Mouse (Mus musculus) heart, postnatal 0 days (tissue): ENCODE measurements at regions not wholly inside any gene's neighbourhood (a gene's known extent, or its start where the extent isn't known, plus 50 kb on each side); places are given as distances from the start of the nearest gene placed in this dataset.

Source experiments
- ATAC-seq: fragments of 200-750 bp; cut with Nextera tagmentation; 2 replicates; pipeline ENCODE4 v1.8.0; 2017; ENCODE audit warnings: low read depth, moderate number of reproducible peaks, moderate library complexity; ENCODE audit not compliant: insufficient read depth
- DNase-seq: peaks from one replicate; pipeline ENCODE4 v3.0.0-alpha.2; 2016; ENCODE audit warnings: low spot score
- H3K27ac ChIP-seq: fragments of 300-500 bp; sonication (generic); 2 replicates; pipeline ENCODE4 v1.5.1; 2014; ENCODE audit warnings: low read depth, mild to moderate bottlenecking
- H3K27me3 ChIP-seq: fragments of 300-500 bp; sonication (generic); 2 replicates; pipeline ENCODE4 v1.6.1; 2014; ENCODE audit warnings: low read length, mixed read lengths; ENCODE audit not compliant: control insufficient read depth, insufficient read depth
- H3K36me3 ChIP-seq: fragments of 300-500 bp; sonication (generic); replicated peaks from 2 replicates; pipeline ENCODE4 v1.6.1; 2014; ENCODE audit warnings: low read length, mixed read lengths; ENCODE audit not compliant: control insufficient read depth, insufficient read depth
- H3K4me1 ChIP-seq: fragments of 300-500 bp; sonication (generic); 2 replicates; pipeline ENCODE4 v1.6.1; 2014; ENCODE audit warnings: antibody characterized with exemption; ENCODE audit not compliant: control insufficient read depth, insufficient read depth
- H3K4me2 ChIP-seq: fragments of 300-500 bp; sonication (generic); 2 replicates; pipeline ENCODE4 v1.6.1; 2014; ENCODE audit warnings: low read depth, mild to moderate bottlenecking, low read length, moderate library complexity
- H3K4me3 ChIP-seq: fragments of 300-500 bp; sonication (generic); 2 replicates; pipeline ENCODE4 v1.5.1; 2014; ENCODE audit warnings: low read depth, low read length
- H3K9ac ChIP-seq: fragments of 300-500 bp; sonication (generic); replicated peaks from 2 replicates; pipeline ENCODE4 v1.6.1; 2014; ENCODE audit warnings: low read depth, low read length, mixed read lengths
- H3K9me3 ChIP-seq: fragments of 300-500 bp; sonication (generic); replicated peaks from 2 replicates; pipeline ENCODE4 v1.6.1; 2016; ENCODE audit warnings: low read length; ENCODE audit not compliant: control insufficient read depth
- CTCF ChIP-seq: IDR thresholded peaks from 2 replicates; pipeline ENCODE4 v1.5.1; 2016; ENCODE audit warnings: antibody characterized with exemption, control low read depth, low read depth
- EP300 ChIP-seq: IDR thresholded peaks from 2 replicates; pipeline ENCODE4 v1.6.1; 2016; ENCODE audit warnings: antibody characterized with exemption, low read depth
- WGBS: fragments of 180-500 bp; shearing (Covaris S2); extraction: QIAGEN DNeasy Blood & Tissue Kit; methylation state at CpG from one replicate; pipeline ENCODE4 v1.1.7; 2014; 5-methylcytosine and 5-hydroxymethylcytosine counted together

DNA sequence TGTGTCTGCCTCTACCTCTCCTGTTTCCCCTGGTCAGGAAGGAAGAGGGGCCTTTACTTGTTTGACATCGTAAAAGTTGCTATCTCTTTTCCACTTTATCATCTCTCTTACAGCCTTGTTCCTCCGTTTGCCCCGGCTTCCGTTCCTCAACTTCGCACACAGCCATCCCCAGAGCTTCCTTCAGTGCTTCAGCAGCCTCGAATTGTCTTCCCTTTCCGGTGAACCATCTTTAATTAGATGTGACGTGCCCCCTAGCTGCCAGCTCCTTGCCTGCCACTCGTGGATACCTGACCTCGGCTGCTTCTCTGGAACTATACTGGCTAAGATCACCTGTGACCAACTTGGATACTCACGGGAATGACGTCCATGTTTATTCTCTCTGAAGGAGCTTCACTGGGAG, 99.0 kb upstream of the Mpp6 start:
- WGBS: 68% methylated on average over 12 of the region's 12 CpGs
- H3K27ac ChIP-seq: no peak overlapping the region
- no peaks in the 10 kb centered on the region for H3K27me3 ChIP-seq
- H3K4me3 ChIP-seq: no peak overlapping the region
- H3K4me1 ChIP-seq: peaks cover 11% of the 10 kb centered on the region; the same call in 1 of the 2 replicates
- TF ChIP-seq EP300: no peak
- no peak for TF ChIP-seq CTCF
- ATAC-seq: no peak
- DNase-seq: no peak
- no peak overlapping the region for H3K9ac ChIP-seq
- no peak overlapping the region for H3K4me2 ChIP-seq
- H3K36me3 ChIP-seq: no peaks in the 10 kb centered on the region
- H3K9me3 ChIP-seq: no peaks in the 10 kb centered on the region

DNA sequence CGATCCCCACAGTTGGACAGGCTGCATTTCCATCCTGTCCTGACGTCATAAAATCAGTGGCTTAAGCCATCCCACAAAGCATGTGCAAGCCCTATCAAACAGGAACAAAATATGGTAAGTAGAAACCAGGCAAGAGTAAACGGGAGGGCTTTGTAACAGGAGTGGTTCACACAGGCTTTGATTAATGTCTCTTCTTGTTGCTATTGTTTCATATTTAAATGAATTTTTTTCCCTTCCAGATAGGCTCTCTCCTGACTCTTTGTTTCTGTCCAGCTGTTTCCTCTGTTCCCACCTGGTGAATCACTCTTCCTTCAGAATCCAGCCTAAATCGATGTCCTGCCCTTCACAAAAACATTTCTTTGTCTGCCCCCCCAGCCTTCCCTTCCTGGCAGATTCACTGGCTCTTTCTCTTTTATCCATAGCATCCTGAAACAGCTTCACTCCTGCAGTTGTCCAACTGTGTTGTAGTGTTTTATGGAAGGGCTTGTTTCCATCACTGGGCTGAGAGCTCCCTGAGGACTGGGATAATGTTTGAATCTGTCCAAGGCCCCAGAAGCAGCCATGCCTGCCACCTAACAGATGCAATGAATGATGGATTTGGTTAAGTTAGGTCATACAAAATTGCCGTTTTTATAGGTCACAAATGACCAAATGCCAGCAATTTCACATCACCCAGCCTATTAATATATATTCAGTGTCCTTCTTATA, 98.1 kb upstream of the Mpp6 start:
- ATAC-seq: no peak; the same call in 1 of the 2 replicates

DNA sequence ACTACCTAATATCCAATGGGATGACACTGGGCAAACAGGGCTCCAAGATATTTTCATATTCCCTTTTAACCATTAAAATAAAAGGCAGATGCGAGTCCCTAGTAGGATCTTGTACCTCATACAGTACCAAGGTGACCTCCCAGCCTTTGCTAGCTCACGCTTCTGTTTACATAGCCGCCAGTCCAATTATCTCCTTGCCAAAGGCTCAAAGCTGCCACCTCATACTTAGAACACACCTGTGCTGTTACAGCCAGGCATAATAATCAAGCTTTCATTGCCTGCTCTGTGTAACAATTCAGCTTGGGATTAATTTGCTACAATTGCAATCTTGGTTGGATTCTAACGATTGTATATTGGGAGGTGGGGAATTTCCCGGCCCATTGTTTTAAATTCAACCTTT, 97.0 kb upstream of the Mpp6 start:
- Histone ChIP-seq H3K27me3 (no peaks in the 10 kb centered on the region), H3K36me3 (no peaks in the 10 kb centered on the region), H3K9me3 (no peaks in the 10 kb centered on the region), H3K4me1 (peaks cover 11% of the 10 kb centered on the region; the same call in 1 of the 2 replicates), H3K4me2 (no peak overlapping the region), H3K9ac (no peak overlapping the region), H3K4me3 (no peak overlapping the region), H3K27ac (no peak overlapping the region)
- TF ChIP-seq CTCF (no peak), EP300 (no peak)
- WGBS: 81% methylated on average over 5 of the region's 5 CpGs
- DNase-seq: no peak
- ATAC-seq: no peak

More for the DNA sequence above, 98.1 kb upstream of the Mpp6 start:
- Histone ChIP-seq H3K36me3 (no peaks in the 10 kb centered on the region), H3K27me3 (no peaks in the 10 kb centered on the region), H3K4me3 (no peak overlapping the region), H3K9me3 (no peaks in the 10 kb centered on the region), H3K4me1 (peaks cover 11% of the 10 kb centered on the region; the same call in 1 of the 2 replicates), H3K27ac (no peak overlapping the region), H3K9ac (no peak overlapping the region), H3K4me2 (no peak overlapping the region)
- DNase-seq: no peak
- TF ChIP-seq CTCF (no peak), EP300 (no peak)
- WGBS: 55% methylated on average over 5 of the region's 5 CpGs

DNA sequence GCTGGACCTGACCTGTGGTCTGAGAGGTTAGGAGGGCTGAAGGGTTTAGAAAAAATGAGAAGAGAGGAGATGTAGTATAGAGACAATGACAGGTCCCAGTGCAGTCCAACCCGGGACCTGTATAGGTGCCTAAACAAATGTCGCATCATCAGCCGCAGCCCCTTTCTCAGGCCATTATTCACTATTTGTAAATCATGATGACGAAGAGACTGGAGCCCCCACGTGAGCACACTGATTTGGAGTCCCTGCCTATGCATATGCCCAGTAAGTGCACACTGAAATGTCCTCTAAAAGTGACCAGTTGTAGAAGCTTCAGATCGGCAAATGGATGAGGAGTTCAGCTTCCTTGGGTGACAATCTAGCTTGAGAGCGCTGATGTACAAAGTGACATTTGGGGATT, 96.2 kb upstream of the Mpp6 start:
- H3K4me1 ChIP-seq: peaks cover 11% of the 10 kb centered on the region; the same call in 1 of the 2 replicates
- no peak for ATAC-seq
- no peaks in the 10 kb centered on the region for H3K36me3 ChIP-seq
- H3K4me2 ChIP-seq: no peak overlapping the region
- 91% methylated on average over 7 of the region's 7 CpGs for WGBS
- H3K27ac ChIP-seq: no peak overlapping the region
- H3K4me3 ChIP-seq: no peak overlapping the region
- no peaks in the 10 kb centered on the region for H3K27me3 ChIP-seq
- H3K9me3 ChIP-seq: no peaks in the 10 kb centered on the region
- H3K9ac ChIP-seq: no peak overlapping the region
- no peak for DNase-seq
- no peak for TF ChIP-seq CTCF
- no peak for TF ChIP-seq EP300

DNA sequence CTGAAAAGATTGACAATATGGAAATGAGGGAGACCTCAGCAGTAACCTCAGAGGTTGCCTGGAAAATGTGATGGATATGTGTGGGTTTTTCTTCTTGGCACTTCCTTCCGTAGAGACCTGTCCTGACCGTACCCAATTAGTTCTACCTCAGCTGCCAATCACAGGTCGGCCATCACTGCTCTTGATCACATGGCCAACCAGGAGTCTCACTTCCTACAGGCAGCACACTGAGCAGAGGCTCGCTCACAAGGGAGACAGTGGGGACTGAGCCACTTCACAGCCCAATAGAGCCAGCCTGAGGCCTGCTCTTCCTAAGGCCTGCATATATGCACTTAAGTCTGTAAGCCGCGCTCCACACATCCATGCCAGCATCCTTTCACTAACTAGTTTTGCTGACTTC, 82.1 kb upstream of the Mpp6 start:
- Histone ChIP-seq H3K36me3 (no peaks in the 10 kb centered on the region), H3K9ac (no peak overlapping the region), H3K27ac (no peak overlapping the region), H3K4me3 (no peak overlapping the region), H3K4me2 (no peak overlapping the region), H3K4me1 (no peaks in the 10 kb centered on the region), H3K27me3 (no peaks in the 10 kb centered on the region), H3K9me3 (no peaks in the 10 kb centered on the region)
- WGBS: 80% methylated on average over 6 of the region's 6 CpGs
- TF ChIP-seq EP300: no peak
- TF ChIP-seq CTCF: no peak
- no peak for ATAC-seq
- no peak for DNase-seq

DNA sequence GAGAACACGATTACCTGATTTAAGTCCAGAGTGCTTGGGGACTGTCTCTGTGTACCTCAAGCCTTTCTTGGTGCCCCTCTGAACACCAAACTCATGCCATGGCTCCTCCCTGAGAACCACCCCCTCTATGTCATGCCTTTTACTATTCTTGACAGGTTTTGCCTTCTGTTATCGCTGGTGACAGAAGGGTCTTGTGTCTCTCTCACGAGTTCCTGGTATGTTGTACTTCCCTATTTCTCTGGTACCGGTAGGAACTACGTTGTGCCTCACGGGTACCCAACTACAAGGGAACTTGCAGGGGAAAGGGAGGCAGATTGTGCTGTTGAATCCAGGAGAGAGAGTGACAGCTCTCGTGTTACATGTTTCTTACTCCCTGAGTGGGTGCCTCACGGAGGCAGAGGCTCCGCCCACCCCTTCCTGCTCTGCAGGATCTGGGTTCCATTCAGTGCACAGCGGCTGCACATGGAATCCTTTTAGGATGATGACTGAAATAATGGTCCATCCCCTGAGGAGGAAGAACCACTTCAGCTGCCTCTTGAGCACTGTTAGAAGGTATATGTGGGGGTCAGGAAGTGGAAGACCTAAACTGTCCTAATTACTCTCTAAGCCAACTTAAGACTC, 80.0 kb upstream of the Mpp6 start:
- WGBS: 51% methylated on average over 10 of the region's 10 CpGs
- no peaks in the 10 kb centered on the region for H3K27me3 ChIP-seq
- H3K4me2 ChIP-seq: no peak overlapping the region
- H3K4me3 ChIP-seq: no peak overlapping the region
- TF ChIP-seq EP300 (no peak), CTCF (no peak)
- H3K9me3 ChIP-seq: no peaks in the 10 kb centered on the region
- H3K9ac ChIP-seq: no peak overlapping the region
- no peak overlapping the region for H3K27ac ChIP-seq
- ATAC-seq: no peak
- no peak for DNase-seq
- H3K36me3 ChIP-seq: no peaks in the 10 kb centered on the region
- no peaks in the 10 kb centered on the region for H3K4me1 ChIP-seq
